Mouse (Mus musculus): ENCODE measurements at regions not wholly inside any gene's neighbourhood (a gene's known extent, or its start where the extent isn't known, plus 50 kb on each side); places are given as distances from the start of the nearest gene placed in this dataset.

- Histone ChIP-seq H3K36me3 (ENCODE audit: control insufficient read depth, insufficient read depth, low read length) (no peaks in the 10 kb centered on the region), H3K4me1 (replicated peaks; ENCODE audit: control insufficient read depth, insufficient read depth, low read length) (no peaks in the 10 kb centered on the region), H3K4me2 (ENCODE audit: low read depth, low read length) (no peak overlapping the region), H3K4me3 (ENCODE audit: low read length) (no peak overlapping the region), H3K9me3 (ENCODE audit: control insufficient read depth, low read length) (no peaks in the 10 kb centered on the region), H3K9ac (ENCODE audit: low read length) (no peak overlapping the region), H3K27ac (ENCODE audit: low read length) (no peak overlapping the region), H3K27me3 (ENCODE audit: control insufficient read depth, insufficient read depth, low read depth, low read length) (no peaks in the 10 kb centered on the region)
- peak; percentile 41; the same call in 1 of the 2 replicates for ATAC-seq (ENCODE audit: low read depth)
- 28% methylated on average over 2 of the region's 2 CpGs for WGBS
These were observed 120.6 kb downstream of the Qpct start for GRCm38 (mm10) chr17:79172328-79172727.

- no peak overlapping the region for H3K27ac ChIP-seq (ENCODE audit: low read length)
- 72% methylated on average over 4 of the region's 4 CpGs for WGBS
These were observed 119.0 kb downstream of the Qpct start for GRCm38 (mm10) chr17:79170690-79171089.

GRCm38 (mm10) chr17:79167198-79167597 is 115.5 kb downstream of the Qpct start:
- WGBS: 80% methylated on average over 6 of the region's 6 CpGs
- Histone ChIP-seq H3K4me1 (replicated peaks; ENCODE audit: control insufficient read depth, insufficient read depth, low read length) (no peaks in the 10 kb centered on the region; the same call in 1 of the 2 replicates), H3K27ac (ENCODE audit: low read length) (no peak overlapping the region), H3K27me3 (ENCODE audit: control insufficient read depth, insufficient read depth, low read depth, low read length) (no peaks in the 10 kb centered on the region), H3K9me3 (ENCODE audit: control insufficient read depth, low read length) (no peaks in the 10 kb centered on the region), H3K36me3 (ENCODE audit: control insufficient read depth, insufficient read depth, low read length) (no peaks in the 10 kb centered on the region), H3K9ac (ENCODE audit: low read length) (no peak overlapping the region), H3K4me3 (ENCODE audit: low read length) (no peak overlapping the region), H3K4me2 (ENCODE audit: low read depth, low read length) (no peak overlapping the region)
- ATAC-seq (ENCODE audit: low read depth): no peak

More at GRCm38 (mm10) chr17:79170690-79171089, 119.0 kb downstream of the Qpct start:
- Histone ChIP-seq H3K4me1 (replicated peaks; ENCODE audit: control insufficient read depth, insufficient read depth, low read length) (no peaks in the 10 kb centered on the region), H3K36me3 (ENCODE audit: control insufficient read depth, insufficient read depth, low read length) (no peaks in the 10 kb centered on the region), H3K4me3 (ENCODE audit: low read length) (no peak overlapping the region), H3K9ac (ENCODE audit: low read length) (no peak overlapping the region), H3K4me2 (ENCODE audit: low read depth, low read length) (no peak overlapping the region), H3K9me3 (ENCODE audit: control insufficient read depth, low read length) (no peaks in the 10 kb centered on the region), H3K27me3 (ENCODE audit: control insufficient read depth, insufficient read depth, low read depth, low read length) (no peaks in the 10 kb centered on the region)
- no peak for ATAC-seq (ENCODE audit: low read depth)

- Histone ChIP-seq H3K4me2 (ENCODE audit: low read depth, low read length) (no peak overlapping the region), H3K4me1 (replicated peaks; ENCODE audit: control insufficient read depth, insufficient read depth, low read length) (no peaks in the 10 kb centered on the region; the same call in 1 of the 2 replicates), H3K36me3 (ENCODE audit: control insufficient read depth, insufficient read depth, low read length) (no peaks in the 10 kb centered on the region), H3K9ac (ENCODE audit: low read length) (no peak overlapping the region), H3K9me3 (ENCODE audit: control insufficient read depth, low read length) (no peaks in the 10 kb centered on the region), H3K27ac (ENCODE audit: low read length) (no peak overlapping the region), H3K4me3 (ENCODE audit: low read length) (no peak overlapping the region), H3K27me3 (ENCODE audit: control insufficient read depth, insufficient read depth, low read depth, low read length) (no peaks in the 10 kb centered on the region)
- no peak for ATAC-seq (ENCODE audit: low read depth)
- 64% methylated on average over 5 of the region's 5 CpGs for WGBS
These were observed 113.3 kb downstream of the Qpct start for GRCm38 (mm10) chr17:79164874-79165553.

GRCm38 (mm10) chr17:79163983-79164382 is 112.3 kb downstream of the Qpct start:
- Histone ChIP-seq H3K27me3 (ENCODE audit: control insufficient read depth, insufficient read depth, low read depth, low read length) (no peaks in the 10 kb centered on the region), H3K4me2 (ENCODE audit: low read depth, low read length) (no peak overlapping the region), H3K9me3 (ENCODE audit: control insufficient read depth, low read length) (no peaks in the 10 kb centered on the region), H3K36me3 (ENCODE audit: control insufficient read depth, insufficient read depth, low read length) (no peaks in the 10 kb centered on the region), H3K4me3 (ENCODE audit: low read length) (no peak overlapping the region), H3K4me1 (replicated peaks; ENCODE audit: control insufficient read depth, insufficient read depth, low read length) (no peaks in the 10 kb centered on the region; the same call in 1 of the 2 replicates), H3K9ac (ENCODE audit: low read length) (no peak overlapping the region), H3K27ac (ENCODE audit: low read length) (no peak overlapping the region)
- no peak for ATAC-seq (ENCODE audit: low read depth)
- WGBS: 36% methylated on average over 6 of the region's 6 CpGs

- no peaks in the 10 kb centered on the region for H3K27me3 ChIP-seq (ENCODE audit: control insufficient read depth, insufficient read depth, low read depth, low read length)
- H3K9me3 ChIP-seq (ENCODE audit: control insufficient read depth, low read length): no peaks in the 10 kb centered on the region
- no peak overlapping the region for H3K4me3 ChIP-seq (ENCODE audit: low read length)
- no peaks in the 10 kb centered on the region for H3K36me3 ChIP-seq (ENCODE audit: control insufficient read depth, insufficient read depth, low read length)
- 69% methylated on average over 2 of the region's 2 CpGs for WGBS
- no peak overlapping the region for H3K9ac ChIP-seq (ENCODE audit: low read length)
- H3K4me2 ChIP-seq (ENCODE audit: low read depth, low read length): no peak overlapping the region
- no peak overlapping the region for H3K27ac ChIP-seq (ENCODE audit: low read length)
- ATAC-seq (ENCODE audit: low read depth): no peak
- H3K4me1 ChIP-seq (replicated peaks; ENCODE audit: control insufficient read depth, insufficient read depth, low read length): no peaks in the 10 kb centered on the region
These were observed 102.4 kb downstream of the Qpct start for GRCm38 (mm10) chr17:79154138-79154537.

- no peaks in the 10 kb centered on the region for H3K4me1 ChIP-seq (replicated peaks; ENCODE audit: control insufficient read depth, insufficient read depth, low read length)
- H3K27ac ChIP-seq (ENCODE audit: low read length): no peak overlapping the region
- 79% methylated on average over 3 of the region's 3 CpGs for WGBS
- H3K9me3 ChIP-seq (ENCODE audit: control insufficient read depth, low read length): no peaks in the 10 kb centered on the region
- H3K4me2 ChIP-seq (ENCODE audit: low read depth, low read length): no peak overlapping the region
- H3K4me3 ChIP-seq (ENCODE audit: low read length): no peak overlapping the region
- H3K27me3 ChIP-seq (ENCODE audit: control insufficient read depth, insufficient read depth, low read depth, low read length): no peaks in the 10 kb centered on the region
- no peaks in the 10 kb centered on the region for H3K36me3 ChIP-seq (ENCODE audit: control insufficient read depth, insufficient read depth, low read length)
- no peak for ATAC-seq (ENCODE audit: low read depth)
- no peak overlapping the region for H3K9ac ChIP-seq (ENCODE audit: low read length)
These were observed 101.1 kb downstream of the Qpct start for GRCm38 (mm10) chr17:79152823-79153222.

GRCm38 (mm10) chr17:79147883-79148282 is 96.2 kb downstream of the Qpct start:
- H3K4me2 ChIP-seq (ENCODE audit: low read depth, low read length): no peak overlapping the region
- H3K4me1 ChIP-seq (replicated peaks; ENCODE audit: control insufficient read depth, insufficient read depth, low read length): no peaks in the 10 kb centered on the region
- H3K9ac ChIP-seq (ENCODE audit: low read length): no peak overlapping the region
- ATAC-seq (ENCODE audit: low read depth): peak; percentile 98
- H3K27ac ChIP-seq (ENCODE audit: low read length): peak overlapping the region; percentile 57; the same call in 1 of the 2 replicates
- no peaks in the 10 kb centered on the region for H3K9me3 ChIP-seq (ENCODE audit: control insufficient read depth, low read length)
- H3K36me3 ChIP-seq (ENCODE audit: control insufficient read depth, insufficient read depth, low read length): no peaks in the 10 kb centered on the region
- WGBS: 43% methylated on average over 3 of the region's 3 CpGs
- no peak overlapping the region for H3K4me3 ChIP-seq (ENCODE audit: low read length)
- H3K27me3 ChIP-seq (ENCODE audit: control insufficient read depth, insufficient read depth, low read depth, low read length): no peaks in the 10 kb centered on the region

GRCm38 (mm10) chr17:79144913-79145625 is 93.4 kb downstream of the Qpct start:
- no peak for ATAC-seq (ENCODE audit: low read depth)
- H3K4me1 ChIP-seq (replicated peaks; ENCODE audit: control insufficient read depth, insufficient read depth, low read length): no peaks in the 10 kb centered on the region
- H3K27me3 ChIP-seq (ENCODE audit: control insufficient read depth, insufficient read depth, low read depth, low read length): no peaks in the 10 kb centered on the region
- no peak overlapping the region for H3K4me2 ChIP-seq (ENCODE audit: low read depth, low read length)
- H3K9me3 ChIP-seq (ENCODE audit: control insufficient read depth, low read length): no peaks in the 10 kb centered on the region
- no peak overlapping the region for H3K9ac ChIP-seq (ENCODE audit: low read length)
- no peak overlapping the region for H3K27ac ChIP-seq (ENCODE audit: low read length)
- H3K36me3 ChIP-seq (ENCODE audit: control insufficient read depth, insufficient read depth, low read length): no peaks in the 10 kb centered on the region
- no peak overlapping the region for H3K4me3 ChIP-seq (ENCODE audit: low read length)
- 42% methylated on average over 2 of the region's 2 CpGs for WGBS
